Mouse (Mus musculus) MEL (cell line): ENCODE measurements around the gene Acvr1b. TPM values are rescaled to one million over a fixed set of nuclear protein-coding genes. Genes with fewer than 3 reads are reported as not detected.
A peak's percentile ranks its signal among the peaks of the same experiment; 100 is the strongest.

ENCODE experiments used
- DNase-seq: peaks from one replicate; pipeline ENCODE4 v3.0.0; 2011; ENCODE audit warnings: low read depth, low spot score
- H3K27ac ChIP-seq: 2 replicates; pipeline ENCODE4 v1.5.1; 2012; ENCODE audit warnings: low read depth, mild to moderate bottlenecking, control low read depth, low read length, moderate library complexity; ENCODE audit not compliant: control insufficient read depth
- H3K27me3 ChIP-seq, 2 experiments: fragments of 150-350 bp in 1 of 2; sonication (generic) in 1 of 2; 2 replicates each; pipeline ENCODE4 v1.6.1; 2012; ENCODE audit warnings: low read length in 2 of 2, mild to moderate bottlenecking in 2 of 2, improper control_type of control experiment in 1 of 2, moderate library complexity in 1 of 2; ENCODE audit not compliant: insufficient read depth in 2 of 2, control insufficient read depth in 1 of 2
- H3K36me3 ChIP-seq, 2 experiments: 2 replicates each; pipeline ENCODE4 v1.6.1; 2012 to 2014; ENCODE audit warnings: low read length in 2 of 2, improper control_type of control experiment in 1 of 2, inconsistent platforms in 1 of 2, mild to moderate bottlenecking in 1 of 2; ENCODE audit not compliant: insufficient read depth in 2 of 2, control insufficient read depth in 1 of 2
- H3K4me1 ChIP-seq, 2 experiments: fragments of 150-350 bp in 1 of 2; sonication (generic) in 1 of 2; 2 replicates each; pipeline ENCODE4 v1.6.1; 2012; ENCODE audit warnings: low read length in 2 of 2, improper control_type of control experiment in 1 of 2, mild to moderate bottlenecking in 1 of 2; ENCODE audit not compliant: insufficient read depth in 2 of 2, control insufficient read depth in 1 of 2
- H3K4me3 ChIP-seq, 2 experiments: fragments of 150-350 bp in 1 of 2; sonication (generic) in 1 of 2; 2 replicates each; pipeline ENCODE4 v1.5.1; 2012; ENCODE audit warnings: low read depth in 2 of 2, low read length in 2 of 2, mild to moderate bottlenecking in 2 of 2, moderate library complexity in 2 of 2, control low read depth in 1 of 2, improper control_type of control experiment in 1 of 2; ENCODE audit not compliant: control insufficient read depth in 1 of 2, insufficient read depth in 1 of 2
- H3K79me2 ChIP-seq: 2 replicates; pipeline ENCODE4 v1.6.1; 2012; ENCODE audit warnings: mild to moderate bottlenecking, low read length, moderate library complexity; ENCODE audit not compliant: control insufficient read depth, poor library complexity, insufficient read depth
- H3K9ac ChIP-seq: 2 replicates; pipeline ENCODE4 v1.6.1; 2012; ENCODE audit warnings: low read depth, mild to moderate bottlenecking, control low read depth, low read length, moderate library complexity; ENCODE audit not compliant: control insufficient read depth, poor library complexity, severe bottlenecking
- H3K9me3 ChIP-seq: fragments of 150-350 bp; sonication (generic); replicated peaks from 2 replicates; pipeline ENCODE4 v1.6.1; 2012; ENCODE audit warnings: mild to moderate bottlenecking, low read length, improper control_type of control experiment, moderate library complexity; ENCODE audit not compliant: insufficient read depth
- BHLHE40 ChIP-seq: IDR thresholded peaks from 2 replicates; pipeline ENCODE4 v1.6.1; 2012; ENCODE audit warnings: low read depth, mild to moderate bottlenecking, inconsistent platforms, low read length, improper control_type of control experiment, borderline replicate concordance
- CHD1 ChIP-seq: IDR thresholded peaks from 2 replicates; pipeline ENCODE4 v1.6.1; 2012; ENCODE audit warnings: low read depth, mild to moderate bottlenecking, inconsistent platforms, low read length, improper control_type of control experiment
- E2F4 ChIP-seq: IDR thresholded peaks from 2 replicates; pipeline ENCODE4 v1.6.1; 2011; ENCODE audit warnings: low read depth, low read length, improper control_type of control experiment, borderline replicate concordance
- ELF1 ChIP-seq: IDR thresholded peaks from 2 replicates; pipeline ENCODE4 v1.6.1; 2014; ENCODE audit warnings: low read depth, mild to moderate bottlenecking, inconsistent platforms, low read length, improper control_type of control experiment, moderate library complexity
- EP300 ChIP-seq, 2 experiments: IDR thresholded peaks; 2 replicates each; pipeline ENCODE4 v1.6.1; 2011; ENCODE audit warnings: improper control_type of control experiment in 2 of 2, low read length in 2 of 2, low read depth in 1 of 2, mild to moderate bottlenecking in 1 of 2
- ETS1 ChIP-seq: IDR thresholded peaks from 2 replicates; pipeline ENCODE4 v1.6.1; 2012; ENCODE audit warnings: low read depth, mild to moderate bottlenecking, inconsistent platforms, low read length, improper control_type of control experiment, moderate library complexity
- GATA1 ChIP-seq: IDR thresholded peaks from 2 replicates; pipeline ENCODE4 v1.6.1; 2011; ENCODE audit warnings: low read depth, low read length, improper control_type of control experiment
- KAT2A ChIP-seq: conservative IDR thresholded peaks from 2 replicates; pipeline ENCODE4 v1.6.1; 2012; ENCODE audit warnings: low read depth, low read length, improper control_type of control experiment, inconsistent platforms
- MAFK ChIP-seq: IDR thresholded peaks from 2 replicates; pipeline ENCODE4 v1.6.1; 2011; ENCODE audit warnings: low read depth, mild to moderate bottlenecking, low read length, improper control_type of control experiment, borderline replicate concordance
- MAZ ChIP-seq: IDR thresholded peaks from 2 replicates; pipeline ENCODE4 v1.6.1; 2012; ENCODE audit warnings: low read depth, mild to moderate bottlenecking, inconsistent platforms, low read length, improper control_type of control experiment
- MXI1 ChIP-seq: IDR thresholded peaks from 2 replicates; pipeline ENCODE4 v1.6.1; 2011; ENCODE audit warnings: mild to moderate bottlenecking, low read depth, low read length, improper control_type of control experiment
- RAD21 ChIP-seq: IDR thresholded peaks from 2 replicates; pipeline ENCODE4 v1.6.1; 2011; ENCODE audit warnings: mild to moderate bottlenecking, low read depth, low read length, improper control_type of control experiment
- RCOR1 ChIP-seq: IDR thresholded peaks from 2 replicates; pipeline ENCODE4 v1.6.1; 2012; ENCODE audit warnings: low read depth, mild to moderate bottlenecking, inconsistent platforms, low read length, improper control_type of control experiment
- SIN3A ChIP-seq: IDR thresholded peaks from 2 replicates; pipeline ENCODE4 v1.6.1; 2012; ENCODE audit warnings: low read length, improper control_type of control experiment, inconsistent platforms
- TAL1 ChIP-seq: IDR thresholded peaks from 2 replicates; pipeline ENCODE4 v1.6.1; 2012; ENCODE audit warnings: mild to moderate bottlenecking, inconsistent platforms, low read length, moderate library complexity, mixed read lengths
- TBP ChIP-seq: IDR thresholded peaks from 2 replicates; pipeline ENCODE4 v1.8.0; 2011; ENCODE audit warnings: low read depth, low read length, improper control_type of control experiment
- TCF12 ChIP-seq: IDR thresholded peaks from 2 replicates; pipeline ENCODE4 v1.6.1; 2014; ENCODE audit warnings: low read depth, mild to moderate bottlenecking, inconsistent platforms, low read length, improper control_type of control experiment, moderate library complexity
- UBTF ChIP-seq: IDR thresholded peaks from 2 replicates; pipeline ENCODE4 v1.6.1; 2012; ENCODE audit warnings: low read depth, mild to moderate bottlenecking, inconsistent platforms, low read length, improper control_type of control experiment, moderate library complexity, borderline replicate concordance; ENCODE audit not compliant: insufficient read depth
- ZC3H11A ChIP-seq: IDR thresholded peaks from 2 replicates; pipeline ENCODE4 v1.6.1; 2012; ENCODE audit warnings: low read depth, mild to moderate bottlenecking, inconsistent platforms, low read length, improper control_type of control experiment
- ZNF384 ChIP-seq: IDR thresholded peaks from 2 replicates; pipeline ENCODE4 v1.6.1; 2012; ENCODE audit warnings: low read depth, mild to moderate bottlenecking, inconsistent platforms, low read length, improper control_type of control experiment
- polyA plus RNA-seq, 2 experiments: library from polyadenylated mRNA; stranded (reverse) in 1 of 2; unstranded in 1 of 2; fragments of >175 nt in 1 of 2; fragments of >200 nt in 1 of 2; gene quantifications; 2 replicates each; pipeline versions ENCODE4 v1.2.1 to v1.2.4; 2012; ENCODE audit warnings: low replicate concordance in 2 of 2, low read depth in 1 of 2; ENCODE audit not compliant: insufficient read length in 2 of 2, insufficient read depth in 1 of 2, missing spikeins in 1 of 2
- total RNA-seq: library from RNA; depleted of rRNA; stranded (reverse); fragments of 300-350 nt; gene quantifications from 2 replicates; pipeline ENCODE4 v1.2.3, GENCODE M21; 2012

Gene Acvr1b
- total and polyA plus RNA-seq, 3 experiments: 10.4 to 13.2 TPM; not detected in 1

- H3K27ac ChIP-seq: no peak overlapping the region
- peak; percentile 44 for DNase-seq
- no peak for TF ChIP-seq KAT2A
- TF ChIP-seq ZNF384: peak; percentile 48
- TF ChIP-seq, all 39 proteins: peak for 1
- Histone ChIP-seq H3K9ac (no peak overlapping the region), H3K4me1 (peaks cover 17 to 46% of the 10 kb centered on the region in 2 experiments), H3K27me3 (no peaks in the 10 kb centered on the region), H3K9me3 (no peaks in the 10 kb centered on the region), H3K36me3 (peaks cover 0 to 37% of the 10 kb centered on the region in 2 experiments; a peak in 2 of 4 replicates), H3K4me3 (no peak overlapping the region), H3K79me2 (no peaks in the 10 kb centered on the region)
Measured at GRCm38 (mm10) chr15:101138675-101139074, 35.2 kb upstream of the Acvr1b start.

DNA sequence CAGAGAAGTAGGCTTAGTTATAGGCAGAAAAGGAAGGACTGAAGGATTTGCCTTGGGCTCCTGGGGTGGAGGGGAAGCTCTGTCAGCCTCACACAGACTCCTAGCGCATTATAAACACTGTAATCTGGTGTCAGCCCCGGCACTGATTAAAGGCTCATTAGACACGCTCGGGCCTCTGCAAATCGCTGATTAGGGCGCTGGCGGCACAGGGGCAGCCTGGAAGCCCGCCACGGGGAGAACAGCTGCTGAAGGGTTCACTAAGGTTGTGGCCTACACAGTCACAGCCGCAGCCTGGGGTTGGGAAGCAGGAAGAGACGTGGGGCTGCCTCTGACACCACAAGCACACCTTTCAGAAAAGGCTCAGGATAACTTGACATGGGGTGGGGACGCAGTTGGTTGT is 34.0 kb upstream of the Acvr1b start:
- DNase-seq: peak; percentile 96
- H3K4me1 ChIP-seq: peaks cover 17 to 58% of the 10 kb centered on the region in 2 experiments
- no peaks in the 10 kb centered on the region for H3K9me3 ChIP-seq
- TF ChIP-seq CHD1 (no peak), MXI1 (peak; percentile 79), ETS1 (peak; percentile 98), E2F4 (peak; percentile 11; the same call in 1 of the 2 replicates), KAT2A (no peak), TAL1 (peak; percentile 96), TBP (0 out of 2 replicates have a peak, but pooled peaks have one; percentile 50), RAD21 (no peak), GATA1 (peak; percentile 93), UBTF (peak; percentile 88; the same call in 1 of the 2 replicates), SIN3A (peak; percentile 93), TCF12 (peak; percentile 98), MAFK (peak; percentile 64; the same call in 1 of the 2 replicates), RCOR1 (peak; percentile 100), ELF1 (peak; percentile 55; the same call in 1 of the 2 replicates), MAZ (no peak), EP300 (IDR thresholded peaks at IDR 0.05; ENCODE audit: low read depth in 1 of 2, low read length in 2 of 2) (peak; percentile 85 to 96; a peak in 3 of 4 replicates), BHLHE40 (peak; percentile 90), ZC3H11A (no peak)
- H3K27me3 ChIP-seq: no peaks in the 10 kb centered on the region
- H3K27ac ChIP-seq: peak overlapping the region; percentile 18
- peak overlapping the region; percentile 16; the same call in 1 of the 2 replicates for H3K9ac ChIP-seq
- H3K79me2 ChIP-seq: no peaks in the 10 kb centered on the region; the same call in 1 of the 2 replicates
- no peak overlapping the region for H3K4me3 ChIP-seq
- peaks cover 0 to 45% of the 10 kb centered on the region in 2 experiments; a peak in 2 of 4 replicates for H3K36me3 ChIP-seq
